Mouse (Mus musculus) E14TG2a.4 (cell line): ENCODE data around the gene Gm3336.

Experiments
- CTCF ChIP-seq: conservative IDR thresholded peaks from 2 replicates; pipeline ENCODE4 v1.5.1; 2014; ENCODE audit warnings: low read length
- NANOG ChIP-seq: IDR thresholded peaks from 2 replicates; pipeline ENCODE4 v1.6.1; 2014; ENCODE audit warnings: borderline replicate concordance, low read length, mixed read lengths

DNA sequence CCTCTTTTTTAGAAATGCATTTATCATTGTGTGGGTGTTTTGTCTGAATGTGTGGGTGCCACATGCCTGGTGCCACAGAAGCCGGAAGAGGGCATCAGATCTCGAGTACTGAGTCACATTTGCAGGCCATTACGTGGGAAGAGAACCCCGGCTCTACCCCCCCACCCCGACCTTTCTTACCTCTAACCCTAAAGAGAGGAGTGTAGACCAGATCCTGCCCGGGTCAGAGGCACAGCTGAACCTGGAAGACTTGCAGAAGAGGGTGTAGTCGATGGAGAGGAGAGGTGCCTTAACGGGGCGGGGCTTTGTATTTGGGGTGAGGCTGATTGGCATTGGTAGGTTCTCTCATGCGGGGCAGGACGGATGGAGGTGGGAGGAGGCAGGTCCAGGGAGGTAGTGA, 26.5 kb downstream of the Gm3336 start:
- no peak for TF ChIP-seq CTCF
- TF ChIP-seq NANOG, result no peak
